Mouse (Mus musculus) hindbrain, postnatal 0 days (tissue): Measurements from ENCODE around the gene Mthfsd. TPM values are rescaled to one million over a fixed set of nuclear protein-coding genes. Genes with fewer than 3 reads are reported as not detected.

Source experiments
- ATAC-seq: fragments of 200-750 bp; cut with Nextera tagmentation; 2 replicates; pipeline ENCODE4 v1.8.0; 2017; ENCODE audit warnings: mild to moderate bottlenecking, moderate TSS enrichment, moderate library complexity
- DNase-seq: peaks from one replicate; pipeline ENCODE4 v3.0.0-alpha.2; 2015; ENCODE audit warnings: low spot score
- H3K27ac ChIP-seq: fragments of 300-500 bp; sonication (generic); 2 replicates; pipeline ENCODE4 v1.5.1; 2014; ENCODE audit warnings: mild to moderate bottlenecking
- H3K27me3 ChIP-seq: fragments of 300-500 bp; sonication (generic); 2 replicates; pipeline ENCODE4 v1.6.1; 2014; ENCODE audit warnings: low read length, mixed read lengths; ENCODE audit not compliant: insufficient read depth
- H3K36me3 ChIP-seq: fragments of 300-500 bp; sonication (generic); 2 replicates; pipeline ENCODE4 v1.6.1; 2014; ENCODE audit warnings: low read length, mixed read lengths; ENCODE audit not compliant: insufficient read depth
- H3K4me1 ChIP-seq: fragments of 300-500 bp; sonication (generic); 2 replicates; pipeline ENCODE4 v1.6.1; 2014; ENCODE audit warnings: antibody characterized with exemption, low read length, mixed read lengths; ENCODE audit not compliant: insufficient read depth
- H3K4me2 ChIP-seq: fragments of 300-500 bp; sonication (generic); 2 replicates; pipeline ENCODE4 v1.6.1; 2014; ENCODE audit warnings: low read depth, mild to moderate bottlenecking, low read length, moderate library complexity, mixed read lengths
- H3K4me3 ChIP-seq: fragments of 300-500 bp; sonication (generic); 2 replicates; pipeline ENCODE4 v1.5.1; 2014; ENCODE audit warnings: low read length
- H3K9ac ChIP-seq: fragments of 300-500 bp; sonication (generic); replicated peaks from 2 replicates; pipeline ENCODE4 v1.6.1; 2014; ENCODE audit warnings: mild to moderate bottlenecking, low read length, moderate library complexity, mixed read lengths
- H3K9me3 ChIP-seq: fragments of 300-500 bp; sonication (generic); 2 replicates; pipeline ENCODE4 v1.6.1; 2016; ENCODE audit warnings: low read length, mixed read lengths
- CTCF ChIP-seq: IDR thresholded peaks from 2 replicates; pipeline ENCODE4 v1.5.1; 2016; ENCODE audit warnings: antibody characterized with exemption, control low read depth, low read depth
- WGBS: fragments of 180-500 bp; shearing (Covaris S2); extraction: QIAGEN DNeasy Blood & Tissue Kit; methylation state at CpG from one replicate; pipeline ENCODE4 v1.1.7; 2014; 5-methylcytosine and 5-hydroxymethylcytosine counted together
- polyA plus RNA-seq: library from polyadenylated mRNA; unstranded; fragments of >200 nt; fragmentation: Nextera tagmentation; extraction: Ambion mirVana; gene quantifications from 2 replicates; pipeline ENCODE4 v1.2.1, GENCODE M21; 2015
- total RNA-seq: library from RNA; depleted of rRNA; stranded (reverse); fragments of >200 nt; gene quantifications from 2 replicates; pipeline ENCODE4 v1.2.3, GENCODE M21; 2014

The Mthfsd gene
- total and polyA plus RNA-seq, 2 experiments from 2014 or later, result 39.9 to 44.4 TPM

DNA sequence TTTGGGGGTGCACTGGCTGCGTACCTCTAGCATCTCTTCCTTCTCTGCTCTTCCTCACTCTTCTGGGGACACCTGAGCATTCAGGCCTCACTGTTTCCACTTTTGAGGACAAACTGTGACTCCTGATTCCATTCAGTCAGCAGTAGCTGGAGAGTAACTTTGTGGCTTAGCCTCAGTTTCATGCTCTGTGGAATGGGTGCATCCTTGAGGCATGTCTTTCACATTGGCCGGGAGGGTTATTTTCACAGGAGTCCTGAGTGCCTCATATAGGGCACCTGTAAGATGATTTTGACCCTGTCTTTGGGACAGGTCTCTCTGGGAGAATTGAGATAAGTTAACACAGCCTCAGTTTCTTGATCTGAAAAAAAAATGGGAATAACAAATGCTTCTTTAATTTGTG is 14.9 kb upstream of the Mthfsd start:
- 46% methylated on average over 2 of the region's 2 CpGs for WGBS
- no peak overlapping the region for H3K9ac ChIP-seq
- peaks cover 95% of the 10 kb centered on the region for H3K27me3 ChIP-seq
- no peaks in the 10 kb centered on the region for H3K36me3 ChIP-seq
- TF ChIP-seq CTCF, result no peak
- H3K4me2 ChIP-seq, result no peak overlapping the region
- peaks cover 3% of the 10 kb centered on the region; the same call in 1 of the 2 replicates for H3K4me1 ChIP-seq
- H3K4me3 ChIP-seq, result no peak overlapping the region
- ATAC-seq (no peak), DNase-seq (no peak)
- no peaks in the 10 kb centered on the region for H3K9me3 ChIP-seq
- H3K27ac ChIP-seq, result no peak overlapping the region

DNA sequence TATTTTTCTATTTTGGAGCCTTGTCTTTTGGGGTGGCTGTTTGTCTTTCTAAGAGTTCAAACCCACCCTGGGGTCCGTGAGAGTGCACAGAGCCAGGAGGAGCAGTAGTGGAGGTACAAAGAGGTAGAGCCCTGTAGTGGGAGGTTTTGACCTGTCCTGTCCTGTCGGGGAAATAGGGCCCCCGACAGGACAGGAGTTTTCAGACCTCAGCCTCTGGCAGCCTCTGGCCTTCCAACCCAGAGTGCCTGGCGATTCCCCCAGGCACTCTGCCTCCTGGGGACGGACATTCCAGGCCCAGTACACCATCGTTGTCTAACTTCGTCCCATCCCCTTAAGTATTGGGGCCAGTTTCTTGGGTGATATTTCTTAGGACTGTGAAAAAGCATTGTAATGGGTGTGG is 14.2 kb upstream of the Mthfsd start:
- 9% methylated on average over 7 of the region's 7 CpGs for WGBS
- no peak overlapping the region for H3K9ac ChIP-seq
- no peaks in the 10 kb centered on the region for H3K9me3 ChIP-seq
- H3K27me3 ChIP-seq, result peaks cover 96% of the 10 kb centered on the region
- H3K4me2 ChIP-seq, result no peak overlapping the region
- no peak for DNase-seq
- H3K27ac ChIP-seq, result no peak overlapping the region
- H3K36me3 ChIP-seq, result no peaks in the 10 kb centered on the region
- H3K4me1 ChIP-seq, result no peaks in the 10 kb centered on the region
- ATAC-seq, result no peak
- no peak for TF ChIP-seq CTCF
- H3K4me3 ChIP-seq, result no peak overlapping the region

DNA sequence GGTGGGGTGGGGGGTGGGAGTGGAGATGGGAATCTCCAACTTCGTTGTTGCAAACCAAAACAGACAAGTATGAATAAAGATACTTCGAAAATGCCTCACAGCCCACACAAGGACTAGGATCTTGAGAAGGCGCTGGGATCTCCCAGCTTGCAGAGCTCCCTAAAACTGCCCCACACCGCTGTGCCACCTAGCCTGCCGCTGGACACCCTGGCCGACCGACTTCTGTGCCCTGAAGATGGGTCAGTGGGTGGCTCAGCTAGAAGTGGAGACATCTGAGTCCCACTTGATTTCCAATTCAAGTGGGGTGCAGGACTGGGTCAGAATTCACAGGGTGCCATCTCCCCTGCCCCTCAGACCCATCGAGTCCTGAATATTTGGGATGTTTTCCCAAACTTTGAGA is 13.5 kb upstream of the Mthfsd start:
- H3K4me3 ChIP-seq, result no peak overlapping the region
- H3K27ac ChIP-seq, result no peak overlapping the region
- ATAC-seq, result no peak
- H3K4me2 ChIP-seq, result no peak overlapping the region
- WGBS, result 11% methylated on average over 8 of the region's 8 CpGs
- no peak for TF ChIP-seq CTCF
- no peaks in the 10 kb centered on the region for H3K9me3 ChIP-seq
- DNase-seq, result no peak
- no peaks in the 10 kb centered on the region for H3K4me1 ChIP-seq
- peaks cover 94% of the 10 kb centered on the region for H3K27me3 ChIP-seq
- no peaks in the 10 kb centered on the region for H3K36me3 ChIP-seq
- H3K9ac ChIP-seq, result no peak overlapping the region

DNA sequence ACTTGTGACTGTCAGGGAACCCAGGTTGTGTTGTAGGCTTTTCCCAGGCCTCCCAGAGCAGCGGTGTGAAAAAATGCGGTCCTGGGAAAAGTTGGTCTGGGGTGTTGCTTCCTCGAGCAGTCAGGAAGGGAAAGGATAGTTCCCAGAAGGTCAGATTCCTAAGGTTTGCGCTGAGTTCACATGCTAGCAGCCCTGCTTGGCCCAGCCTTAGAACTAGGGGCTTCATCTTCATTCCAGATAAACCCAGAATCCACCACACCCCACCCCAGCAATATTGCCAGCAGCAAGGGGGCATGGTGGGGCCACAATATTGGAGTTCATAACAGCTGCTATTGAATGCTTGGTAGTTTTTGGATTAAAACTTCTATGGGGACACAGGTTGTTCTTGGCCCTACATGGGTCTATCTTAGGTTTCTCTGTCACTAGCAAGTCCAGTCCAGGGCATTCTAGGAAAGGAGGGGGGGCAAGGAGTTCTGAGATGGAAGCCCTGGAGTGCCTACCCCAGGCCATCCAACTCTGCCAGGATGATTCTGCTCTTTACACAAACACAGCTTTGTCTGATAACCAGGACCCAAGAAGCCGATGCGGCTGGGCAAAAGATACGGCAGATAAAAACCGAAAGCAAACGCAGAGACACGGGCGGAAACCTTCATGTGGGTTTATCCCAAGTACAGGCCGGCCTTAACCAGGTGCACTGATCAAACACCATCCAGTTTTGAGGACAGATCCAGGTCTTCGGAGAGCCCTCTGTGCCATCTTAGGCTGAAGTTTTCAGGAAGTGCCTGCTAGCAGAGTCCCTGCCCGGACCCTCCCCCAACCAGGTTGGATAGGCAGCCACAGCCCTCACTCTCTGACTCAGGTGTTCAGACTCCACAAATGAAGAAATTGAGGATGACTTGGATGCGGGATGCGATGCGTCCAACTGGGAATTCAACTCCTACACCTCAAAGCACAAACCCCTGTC is 12.5 kb upstream of the Mthfsd start:
- Histone ChIP-seq H3K4me2 (0 out of 2 replicates have a peak overlapping the region, but pooled peaks have one; percentile 3), H3K4me1 (no peaks in the 10 kb centered on the region), H3K4me3 (peak overlapping the region; percentile 4; the same call in 1 of the 2 replicates), H3K36me3 (no peaks in the 10 kb centered on the region), H3K9ac (no peak overlapping the region), H3K9me3 (no peaks in the 10 kb centered on the region), H3K27me3 (peaks cover 93% of the 10 kb centered on the region), H3K27ac (0 out of 2 replicates have a peak overlapping the region, but pooled peaks have one; percentile 11)
- ATAC-seq (no peak), DNase-seq (no peak)
- TF ChIP-seq CTCF, result no peak
- WGBS, result 8% methylated on average over 17 of the region's 17 CpGs

DNA sequence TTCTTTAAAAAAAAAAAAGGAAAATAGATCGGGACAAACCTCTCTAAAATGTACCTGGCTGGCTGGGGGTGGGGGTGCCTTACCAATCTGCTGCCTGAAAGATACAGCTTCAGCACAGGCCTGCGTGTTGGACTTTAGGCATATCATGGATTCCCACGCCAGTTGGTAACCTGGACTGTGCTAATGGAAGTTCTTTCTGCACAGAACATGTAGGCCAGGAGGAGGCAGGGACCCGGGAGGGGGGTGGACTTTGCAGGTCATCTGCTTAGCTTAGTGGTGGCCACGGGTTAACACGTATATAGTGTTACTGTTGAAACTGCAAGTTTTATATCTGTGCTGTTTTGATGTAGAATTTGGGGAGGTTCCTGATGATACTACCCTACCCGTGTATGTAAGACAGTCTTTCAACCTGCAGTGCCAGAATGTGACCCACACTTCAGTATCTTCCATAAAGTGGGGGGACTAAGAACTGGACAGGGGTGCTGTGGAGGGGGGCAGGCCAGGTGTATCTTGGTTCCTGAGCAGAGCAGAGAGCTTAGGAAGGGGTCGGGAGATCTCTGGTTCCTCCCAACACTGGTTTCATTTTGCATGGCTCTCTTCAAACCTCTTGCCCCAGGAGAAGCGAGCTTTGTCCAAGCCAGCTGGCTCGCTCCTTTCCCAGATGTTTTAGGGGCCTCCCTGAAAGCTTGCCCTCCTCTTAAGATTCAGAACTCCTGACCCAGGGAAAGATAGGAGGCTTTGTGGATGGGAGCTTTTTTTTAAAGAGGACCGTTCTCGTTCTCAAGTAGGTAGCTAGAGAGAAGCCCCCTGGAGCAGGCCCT is 11.7 kb upstream of the Mthfsd start:
- no peak overlapping the region for H3K4me3 ChIP-seq

DNA sequence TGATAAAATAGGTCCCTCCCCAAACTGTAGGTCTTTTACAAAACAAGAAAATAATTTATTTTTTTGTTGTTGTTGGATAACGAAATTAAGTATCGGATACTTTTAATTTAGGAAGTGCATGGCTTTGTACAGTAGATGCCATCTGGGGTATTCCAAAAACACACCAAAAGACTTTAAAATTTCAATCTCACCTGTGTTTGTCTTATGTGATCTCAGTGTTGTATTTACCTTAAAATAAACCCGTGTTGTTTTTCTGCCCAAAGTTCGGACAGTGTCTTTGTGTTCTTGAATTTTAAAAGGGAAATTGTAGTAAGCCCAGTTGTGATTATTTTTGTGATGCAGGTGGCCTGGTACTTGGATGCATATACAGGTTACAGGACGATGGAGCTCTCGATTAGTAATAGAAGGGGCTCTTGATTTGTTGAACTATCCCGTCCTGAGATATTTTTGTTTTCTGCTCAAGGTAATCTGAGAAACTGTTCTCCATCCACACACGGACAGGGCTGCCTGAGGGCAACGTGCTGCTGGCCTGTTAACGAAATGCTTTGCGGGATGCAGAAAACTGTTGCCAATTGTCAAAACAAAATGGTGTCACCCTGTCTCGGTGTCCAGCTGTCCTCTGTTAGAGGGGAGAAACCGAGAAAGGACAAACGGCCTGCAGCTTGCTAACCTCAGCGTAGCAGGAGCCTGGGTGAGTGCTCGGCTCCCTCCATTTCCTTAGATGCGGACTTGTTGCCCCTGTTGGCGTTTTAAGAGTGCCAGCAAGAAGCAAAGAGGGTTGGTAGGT is 10.6 kb upstream of the Mthfsd start:
- ATAC-seq (no peak), DNase-seq (no peak)
- H3K4me2 ChIP-seq, result no peak overlapping the region
- no peak overlapping the region for H3K27ac ChIP-seq
- H3K36me3 ChIP-seq, result no peaks in the 10 kb centered on the region
- no peaks in the 10 kb centered on the region for H3K4me1 ChIP-seq
- no peak for TF ChIP-seq CTCF
- peak overlapping the region; percentile 2; the same call in 1 of the 2 replicates for H3K4me3 ChIP-seq
- H3K27me3 ChIP-seq, result peaks cover 94% of the 10 kb centered on the region
- 4% methylated on average over 18 of the region's 18 CpGs for WGBS
- H3K9me3 ChIP-seq, result no peaks in the 10 kb centered on the region
- H3K9ac ChIP-seq, result no peak overlapping the region

More for the DNA sequence above, 11.7 kb upstream of the Mthfsd start:
- H3K4me2 ChIP-seq, result no peak overlapping the region
- H3K36me3 ChIP-seq, result no peaks in the 10 kb centered on the region
- H3K27ac ChIP-seq, result 0 out of 2 replicates have a peak overlapping the region, but pooled peaks have one; percentile 11
- ATAC-seq, result no peak
- H3K9ac ChIP-seq, result no peak overlapping the region
- DNase-seq, result no peak
- H3K27me3 ChIP-seq, result peaks cover 93% of the 10 kb centered on the region
- H3K4me1 ChIP-seq, result no peaks in the 10 kb centered on the region
- no peaks in the 10 kb centered on the region for H3K9me3 ChIP-seq
- 9% methylated on average over 12 of the region's 12 CpGs for WGBS
- TF ChIP-seq CTCF, result no peak
